Mouse (Mus musculus) forebrain, embryonic 16.5 days (tissue): ENCODE measurements at regions not wholly inside any gene's neighbourhood (a gene's known extent, or its start where the extent isn't known, plus 50 kb on each side); places are given as distances from the start of the nearest gene placed in this dataset.

Source experiments
- ATAC-seq: fragments of 200-750 bp; cut with Nextera tagmentation; 2 replicates; pipeline ENCODE4 v1.8.0; 2017; ENCODE audit warnings: mild to moderate bottlenecking, moderate library complexity
- H3K27ac ChIP-seq: fragments of 300-500 bp; sonication (generic); 2 replicates; pipeline ENCODE4 v1.5.1; 2014; ENCODE audit warnings: low read length, control low read depth
- H3K27me3 ChIP-seq: fragments of 300-500 bp; sonication (generic); replicated peaks from 2 replicates; pipeline ENCODE4 v1.6.1; 2014; ENCODE audit warnings: low read length; ENCODE audit not compliant: control insufficient read depth, insufficient read depth
- H3K36me3 ChIP-seq: fragments of 300-500 bp; sonication (generic); 2 replicates; pipeline ENCODE4 v1.6.1; 2014; ENCODE audit not compliant: control insufficient read depth, insufficient read depth
- H3K4me1 ChIP-seq: fragments of 300-500 bp; sonication (generic); replicated peaks from 2 replicates; pipeline ENCODE4 v1.6.1; 2014; ENCODE audit warnings: low read length; ENCODE audit not compliant: control insufficient read depth, insufficient read depth
- H3K4me2 ChIP-seq: fragments of 300-500 bp; sonication (generic); 2 replicates; pipeline ENCODE4 v1.6.1; 2014; ENCODE audit warnings: mild to moderate bottlenecking, low read length, control low read depth
- H3K4me3 ChIP-seq: fragments of 300-500 bp; sonication (generic); replicated peaks from 2 replicates; pipeline ENCODE4 v1.5.1; 2014; ENCODE audit warnings: mild to moderate bottlenecking, low read length, control low read depth
- H3K9ac ChIP-seq: fragments of 300-500 bp; sonication (generic); replicated peaks from 2 replicates; pipeline ENCODE4 v1.6.1; 2014; ENCODE audit warnings: low read depth, low read length, control low read depth
- H3K9me3 ChIP-seq: fragments of 300-500 bp; sonication (generic); 2 replicates; pipeline ENCODE4 v1.6.1; 2016; ENCODE audit warnings: low read length; ENCODE audit not compliant: control insufficient read depth
- WGBS: fragments of 180-500 bp; shearing (Covaris S2); extraction: QIAGEN DNeasy Blood & Tissue Kit; methylation state at CpG from one replicate; pipeline ENCODE4 v1.1.7; 2014; 5-methylcytosine and 5-hydroxymethylcytosine counted together

DNA sequence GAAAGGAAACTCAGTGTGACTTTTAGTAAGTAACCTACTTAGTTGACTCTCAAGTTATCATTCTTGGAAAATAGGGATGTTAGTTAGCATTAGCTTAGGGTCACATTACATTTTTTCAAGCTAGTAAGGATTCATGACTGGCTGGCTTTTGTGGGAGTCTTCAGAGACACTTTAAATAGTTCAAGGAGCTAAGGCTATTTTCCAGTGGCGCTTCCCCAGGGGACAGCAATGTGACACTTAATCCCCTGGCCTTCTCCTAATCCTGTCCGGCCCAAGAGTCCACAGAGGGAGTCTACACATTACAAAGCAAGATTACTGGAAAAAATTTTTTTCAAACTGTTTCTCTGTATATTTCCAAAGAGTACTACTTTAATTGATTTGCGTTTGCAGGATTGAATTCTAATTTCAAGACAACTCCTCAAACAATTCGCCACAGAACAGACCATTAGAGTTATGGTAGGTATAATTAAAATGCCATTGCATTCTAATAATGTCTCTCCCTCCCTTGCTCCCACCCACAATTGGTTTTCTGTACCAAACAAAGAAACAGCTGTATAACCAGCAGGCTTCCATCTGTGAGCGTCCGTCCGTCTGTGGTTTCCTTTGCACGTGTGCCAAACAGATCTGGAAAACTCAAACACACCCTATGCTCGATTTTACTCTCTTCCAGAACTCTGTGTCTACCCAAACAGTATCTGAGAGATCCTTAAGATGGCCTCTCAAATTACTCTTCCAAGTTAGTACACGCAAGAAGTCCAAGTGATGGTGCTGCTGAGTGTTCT is 341.1 kb upstream of the Cd180 start:
- Histone ChIP-seq H3K4me3 (no peak overlapping the region), H3K27ac (no peak overlapping the region), H3K36me3 (no peaks in the 10 kb centered on the region), H3K4me2 (no peak overlapping the region), H3K9ac (no peak overlapping the region), H3K4me1 (no peaks in the 10 kb centered on the region), H3K9me3 (no peaks in the 10 kb centered on the region), H3K27me3 (no peaks in the 10 kb centered on the region)
- 51% methylated on average over 10 of the region's 10 CpGs for WGBS
- ATAC-seq, result no peak

DNA sequence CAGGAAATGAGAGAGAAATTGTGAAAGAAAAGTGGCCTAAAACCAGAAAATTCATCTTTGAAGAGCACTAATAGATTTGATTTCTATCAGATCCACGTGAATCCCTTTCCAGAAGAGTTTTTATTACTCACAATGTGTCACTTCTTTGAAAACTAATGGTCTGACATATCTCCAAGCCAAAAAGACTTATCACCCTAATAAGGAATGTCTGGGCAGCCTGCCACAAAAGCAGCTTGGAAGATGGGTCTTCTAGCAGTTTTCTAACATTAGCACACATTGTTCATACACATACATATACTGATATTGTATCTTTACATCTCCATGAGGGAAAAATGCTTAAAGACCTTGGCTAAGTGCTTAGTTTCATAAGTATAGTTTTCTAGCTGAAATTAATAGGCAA is 337.8 kb upstream of the Cd180 start:
- Histone ChIP-seq H3K27me3 (no peaks in the 10 kb centered on the region), H3K4me1 (no peaks in the 10 kb centered on the region), H3K36me3 (no peaks in the 10 kb centered on the region), H3K27ac (no peak overlapping the region), H3K4me2 (no peak overlapping the region), H3K9ac (no peak overlapping the region), H3K4me3 (no peak overlapping the region), H3K9me3 (no peaks in the 10 kb centered on the region)
- 45% methylated on average over 1 of the region's 1 CpGs for WGBS
- ATAC-seq, result no peak

DNA sequence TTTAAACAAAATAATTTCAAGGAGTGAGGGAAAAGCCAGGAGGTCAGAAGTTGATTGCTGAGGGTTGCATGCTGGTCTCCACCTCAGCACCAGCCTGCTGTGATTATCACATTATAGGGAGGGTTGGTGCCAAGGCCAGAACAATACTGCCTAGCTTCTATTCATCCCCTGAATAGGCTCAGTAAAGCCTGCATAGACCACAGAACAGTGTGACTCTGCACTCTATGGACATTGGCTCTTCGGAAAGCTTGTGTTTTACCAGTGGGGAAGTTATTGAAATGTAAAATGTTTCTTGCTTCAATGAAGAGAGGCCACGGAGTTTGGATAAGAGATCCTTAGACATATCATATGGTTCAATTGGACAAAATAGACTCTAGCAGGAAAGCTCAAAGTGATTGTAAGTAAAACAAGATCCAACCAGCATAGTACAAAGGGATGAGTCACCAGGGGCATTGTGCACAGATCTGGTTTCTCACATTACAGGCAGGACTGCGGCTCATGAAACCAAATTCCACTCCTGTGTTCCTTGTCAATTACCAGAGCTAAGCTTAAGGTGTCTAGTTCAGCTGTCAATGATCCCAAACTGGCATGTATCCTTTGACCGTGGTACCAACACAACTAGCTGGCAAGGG is 320.8 kb upstream of the Cd180 start:
- Histone ChIP-seq H3K4me3 (no peak overlapping the region), H3K36me3 (no peaks in the 10 kb centered on the region), H3K4me2 (no peak overlapping the region), H3K9me3 (no peaks in the 10 kb centered on the region), H3K27me3 (no peaks in the 10 kb centered on the region), H3K4me1 (no peaks in the 10 kb centered on the region; the same call in 1 of the 2 replicates), H3K9ac (no peak overlapping the region), H3K27ac (no peak overlapping the region)
- WGBS, result 16% methylated on average over 4 of the region's 4 CpGs
- 0 out of 2 replicates have a peak, but pooled peaks have one; percentile 58 for ATAC-seq

DNA sequence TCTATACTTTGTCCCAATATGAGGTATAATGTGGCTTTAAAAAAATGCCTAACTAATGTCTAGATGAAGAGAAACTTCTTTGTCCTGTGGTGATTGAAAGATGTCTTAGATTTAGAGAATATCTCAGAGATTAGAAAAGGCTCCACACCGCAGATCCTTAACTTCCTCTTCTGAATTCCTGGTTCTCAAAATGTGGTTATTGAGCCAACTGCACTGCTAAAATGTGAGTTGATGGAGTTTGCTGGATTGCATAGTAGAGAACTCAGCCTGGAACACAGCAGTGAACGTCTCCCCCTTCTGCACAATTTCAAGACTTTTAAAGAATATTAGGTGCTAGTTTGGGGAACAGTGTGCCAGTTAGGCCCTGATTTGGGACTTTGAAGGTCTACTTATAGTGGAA is 312.7 kb upstream of the Cd180 start:
- Histone ChIP-seq H3K27ac (no peak overlapping the region), H3K27me3 (no peaks in the 10 kb centered on the region), H3K36me3 (no peaks in the 10 kb centered on the region), H3K9me3 (no peaks in the 10 kb centered on the region), H3K9ac (no peak overlapping the region), H3K4me3 (no peak overlapping the region), H3K4me2 (no peak overlapping the region), H3K4me1 (no peaks in the 10 kb centered on the region)
- ATAC-seq, result no peak
- WGBS, result 94% methylated on average over 2 of the region's 2 CpGs

DNA sequence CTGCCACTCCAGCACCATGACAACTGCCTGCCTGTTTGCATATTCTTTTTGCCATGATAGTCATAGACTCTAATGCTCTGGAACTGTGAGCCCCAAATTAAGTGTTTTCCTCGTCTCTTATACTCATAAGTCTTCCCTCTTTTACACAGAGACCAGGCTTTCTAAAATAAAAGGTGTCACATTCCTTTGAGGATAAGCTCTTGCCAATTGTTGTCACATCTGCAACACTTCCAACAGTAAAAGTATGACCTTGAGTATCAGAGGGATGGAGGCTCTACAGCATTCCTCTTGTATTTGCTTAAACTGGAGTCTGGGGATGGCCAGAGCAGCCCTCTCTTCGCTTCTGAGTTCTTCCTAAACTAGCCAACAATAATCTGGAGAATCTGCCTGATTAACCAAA is 301.4 kb upstream of the Cd180 start:
- no peak overlapping the region for H3K4me2 ChIP-seq
- no peak overlapping the region for H3K4me3 ChIP-seq
- no peaks in the 10 kb centered on the region for H3K36me3 ChIP-seq
- no peaks in the 10 kb centered on the region for H3K27me3 ChIP-seq
- no peak overlapping the region for H3K9ac ChIP-seq
- 66% methylated on average over 2 of the region's 2 CpGs for WGBS
- H3K9me3 ChIP-seq, result no peaks in the 10 kb centered on the region
- ATAC-seq, result no peak
- H3K4me1 ChIP-seq, result no peaks in the 10 kb centered on the region; the same call in none of the 2 replicates
- no peak overlapping the region for H3K27ac ChIP-seq

DNA sequence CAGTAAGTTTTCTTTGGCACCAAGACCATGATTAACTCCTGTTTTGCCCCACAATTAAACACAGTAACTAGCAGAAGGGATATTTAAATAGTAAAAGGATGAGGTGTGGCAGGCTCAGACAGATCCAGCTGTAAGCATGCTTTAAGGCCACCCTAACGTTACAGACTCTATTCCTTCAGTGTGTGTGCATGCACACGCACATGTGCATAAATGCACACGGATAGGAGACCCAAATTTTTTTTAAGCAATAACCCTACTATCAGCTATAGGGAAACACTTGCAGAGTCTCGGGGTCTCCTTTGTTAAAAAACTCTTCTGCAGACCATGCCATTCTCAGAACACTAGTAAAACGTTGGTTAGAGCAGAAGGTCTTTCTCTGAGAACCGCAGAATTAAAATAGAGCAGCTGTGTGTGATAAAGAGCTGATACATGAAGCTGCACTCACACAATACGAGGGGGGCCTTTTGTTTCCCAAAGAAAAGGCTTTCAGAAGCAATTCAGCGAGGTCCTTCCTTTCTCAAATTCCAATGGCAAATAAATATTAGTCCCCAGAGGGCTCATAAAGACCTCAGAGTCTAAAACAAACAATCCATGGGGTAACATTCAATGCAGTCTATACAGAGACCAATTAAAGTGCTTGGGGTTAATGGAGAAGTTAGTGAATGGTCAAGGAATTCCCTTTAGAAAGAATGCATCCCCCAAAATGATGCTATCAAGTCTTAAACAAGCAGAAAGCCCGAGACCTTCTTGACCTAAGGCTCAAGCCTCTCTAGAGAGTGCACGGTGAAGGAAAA is 300.3 kb upstream of the Cd180 start:
- H3K27ac ChIP-seq, result no peak overlapping the region
- no peaks in the 10 kb centered on the region for H3K36me3 ChIP-seq
- no peaks in the 10 kb centered on the region for H3K27me3 ChIP-seq
- no peak overlapping the region for H3K4me2 ChIP-seq
- 10% methylated on average over 10 of the region's 10 CpGs for WGBS
- ATAC-seq, result no peak
- no peaks in the 10 kb centered on the region for H3K9me3 ChIP-seq
- no peaks in the 10 kb centered on the region; the same call in none of the 2 replicates for H3K4me1 ChIP-seq
- no peak overlapping the region for H3K4me3 ChIP-seq
- H3K9ac ChIP-seq, result no peak overlapping the region

DNA sequence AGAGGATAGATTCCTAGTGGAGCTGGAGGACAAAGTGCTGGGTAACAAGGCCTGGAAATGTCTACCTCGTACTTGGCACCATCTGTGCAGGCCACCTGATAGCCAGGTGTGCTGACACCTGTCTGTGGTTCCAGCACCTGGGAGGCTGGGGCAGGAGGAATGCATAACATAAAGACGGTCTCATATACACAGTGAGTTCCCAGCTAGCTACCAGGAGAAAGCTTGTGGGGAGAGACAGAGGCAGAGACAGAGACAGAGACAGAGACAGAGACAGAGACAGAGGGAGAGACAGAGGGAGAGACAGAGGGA is 299.7 kb upstream of the Cd180 start:
- Histone ChIP-seq H3K27ac (no peak overlapping the region), H3K4me1 (no peaks in the 10 kb centered on the region; the same call in none of the 2 replicates), H3K9me3 (no peaks in the 10 kb centered on the region), H3K4me3 (no peak overlapping the region), H3K36me3 (no peaks in the 10 kb centered on the region), H3K9ac (no peak overlapping the region), H3K27me3 (no peaks in the 10 kb centered on the region), H3K4me2 (no peak overlapping the region)
- WGBS, result 35% methylated on average over 2 of the region's 2 CpGs
- no peak for ATAC-seq

DNA sequence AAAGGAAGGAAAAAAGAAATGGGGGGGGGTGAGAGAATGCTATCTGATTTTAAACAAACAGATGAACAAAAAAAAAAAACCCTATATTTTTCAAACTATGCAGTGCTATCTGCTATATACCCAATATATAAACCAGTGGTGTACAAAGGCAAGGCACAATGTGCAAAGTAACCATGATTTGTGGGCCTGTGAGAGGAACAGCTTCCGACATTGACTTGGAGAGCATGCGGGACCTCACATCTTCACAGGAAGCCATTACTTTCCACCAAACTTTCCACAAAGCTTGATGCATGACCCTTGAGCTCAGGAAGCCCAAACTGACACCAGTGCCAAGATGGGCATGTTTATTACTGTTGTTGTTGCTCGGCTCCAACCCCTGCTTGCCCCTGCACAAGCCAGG is 299.3 kb upstream of the Cd180 start:
- 95% methylated on average over 3 of the region's 3 CpGs for WGBS
- H3K27me3 ChIP-seq, result no peaks in the 10 kb centered on the region
- no peak overlapping the region for H3K4me3 ChIP-seq
- no peak for ATAC-seq
- H3K4me2 ChIP-seq, result no peak overlapping the region
- no peak overlapping the region for H3K27ac ChIP-seq
- H3K9ac ChIP-seq, result no peak overlapping the region
- no peaks in the 10 kb centered on the region for H3K36me3 ChIP-seq
- no peaks in the 10 kb centered on the region for H3K9me3 ChIP-seq
- H3K4me1 ChIP-seq, result no peaks in the 10 kb centered on the region; the same call in none of the 2 replicates

DNA sequence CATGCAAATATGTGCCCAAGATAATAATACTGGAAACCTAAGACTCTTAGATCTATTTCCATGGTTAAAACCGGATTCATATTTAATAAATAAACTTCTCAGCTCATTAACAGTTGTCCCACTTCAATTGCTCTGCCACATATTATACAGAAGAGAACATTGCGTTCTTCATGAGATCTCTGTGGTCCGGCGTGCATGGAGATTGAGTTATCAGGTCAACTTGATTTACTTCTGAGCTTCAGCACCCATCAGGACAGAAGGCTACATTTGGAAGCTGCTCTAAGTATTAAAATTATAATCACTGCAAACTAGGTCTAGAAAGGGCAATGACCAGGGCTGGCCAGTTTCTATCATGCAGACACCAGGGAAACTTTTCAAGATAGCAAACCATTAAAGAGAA is 295.9 kb upstream of the Cd180 start:
- Histone ChIP-seq H3K4me3 (no peak overlapping the region), H3K4me1 (no peaks in the 10 kb centered on the region; the same call in none of the 2 replicates), H3K4me2 (no peak overlapping the region), H3K9ac (no peak overlapping the region), H3K9me3 (no peaks in the 10 kb centered on the region), H3K27me3 (no peaks in the 10 kb centered on the region), H3K27ac (no peak overlapping the region), H3K36me3 (no peaks in the 10 kb centered on the region)
- 92% methylated on average over 4 of the region's 4 CpGs for WGBS
- ATAC-seq, result no peak
